Mouse (Mus musculus) bone marrow, adult 2 months (tissue): ENCODE measurements around the gene Cnr1. TPM values are rescaled to one million over a fixed set of nuclear protein-coding genes. Genes with fewer than 3 reads are reported as not detected.

Experiments used
- H3K27ac ChIP-seq: fragments of 200-500 bp; 2 replicates; pipeline ENCODE4 v1.5.1; 2012; ENCODE audit warnings: low read depth, mild to moderate bottlenecking, control low read depth, inconsistent platforms, low read length; ENCODE audit not compliant: control insufficient read depth, poor library complexity, insufficient read depth
- H3K4me1 ChIP-seq: fragments of 200-500 bp; 2 replicates; pipeline ENCODE4 v1.6.1; 2011; ENCODE audit warnings: low read length; ENCODE audit not compliant: control insufficient read depth, insufficient read depth
- H3K4me3 ChIP-seq: fragments of 200-500 bp; replicated peaks from 2 replicates; pipeline ENCODE3; 2011; ENCODE audit warnings: mild to moderate bottlenecking, low read depth, low read length, control low read depth; ENCODE audit not compliant: control insufficient read depth
- CTCF ChIP-seq: fragments of 200-500 bp; IDR thresholded peaks from 2 replicates; pipeline ENCODE4 v1.5.1; 2011; ENCODE audit warnings: low read length, control low read depth; ENCODE audit not compliant: control insufficient read depth, insufficient read depth
- POLR2A ChIP-seq: fragments of 200-500 bp; IDR thresholded peaks from 2 replicates; pipeline ENCODE4 v1.6.1; 2011; ENCODE audit warnings: low read depth, mild to moderate bottlenecking, control low read depth, low read length, borderline replicate concordance; ENCODE audit not compliant: control insufficient read depth
- WGBS: fragments of 180-500 bp; shearing (Covaris S2); methylation state at CpG from one replicate; pipeline ENCODE4 v1.1.7; 2018; 5-methylcytosine and 5-hydroxymethylcytosine counted together
- polyA plus RNA-seq: library from polyadenylated mRNA; stranded (reverse); fragments of >200 nt; gene quantifications from 2 replicates; pipeline ENCODE4 v1.2.4, GENCODE M21; 2011; ENCODE audit warnings: low replicate concordance; ENCODE audit not compliant: missing spikeins, insufficient read depth, insufficient read length

Cnr1 gene
- polyA plus RNA-seq, 1 experiment = 1.3 TPM

DNA sequence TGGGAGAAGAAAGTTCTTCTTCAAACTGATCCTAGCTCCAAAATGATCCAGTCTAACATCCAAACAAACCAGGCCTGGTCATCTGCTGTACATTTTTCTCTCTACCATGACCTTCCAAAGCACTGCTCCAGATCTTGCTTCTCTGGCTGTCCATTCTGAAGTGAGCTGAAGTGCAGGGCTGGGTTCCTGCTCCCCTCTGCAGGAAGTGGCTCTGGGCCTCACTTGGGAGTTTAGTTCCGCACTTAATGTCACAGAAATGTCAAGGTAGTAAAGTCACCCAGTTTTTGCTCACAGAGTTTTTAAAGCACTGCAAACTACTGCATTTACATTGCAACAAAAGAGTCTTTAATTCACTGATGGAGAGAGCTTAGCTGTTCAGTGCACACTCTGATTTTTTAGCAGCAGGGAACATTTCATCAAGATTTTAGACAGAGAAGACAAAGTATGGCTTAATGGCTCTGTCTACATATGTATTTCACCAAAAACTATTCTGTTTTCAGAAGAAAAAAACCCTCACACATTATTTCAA is 20.5 kb upstream of the Cnr1 start:
- TF ChIP-seq POLR2A = no peak
- no peak for TF ChIP-seq CTCF

DNA sequence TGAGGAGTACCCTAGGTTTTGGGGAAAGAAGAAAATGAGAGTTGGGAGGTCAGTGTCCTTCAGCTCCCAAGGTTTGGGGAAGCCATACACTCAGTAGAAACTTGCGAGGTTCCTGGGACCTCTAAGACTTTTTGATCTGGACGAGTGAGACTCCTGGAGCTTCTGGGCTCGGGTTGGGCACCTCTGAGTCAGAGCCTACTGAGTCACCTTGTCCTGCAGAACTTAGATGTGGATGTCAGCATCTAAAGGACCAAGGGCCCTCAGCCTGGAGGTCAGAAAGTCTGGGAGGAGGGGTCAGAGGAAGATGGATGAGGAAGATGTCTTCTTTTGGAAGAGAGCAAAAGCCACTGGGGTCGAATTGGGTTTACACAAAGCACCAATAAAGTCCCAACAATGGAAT is 19.6 kb upstream of the Cnr1 start:
- Histone ChIP-seq H3K4me3 (no peak overlapping the region), H3K4me1 (no peaks in the 10 kb centered on the region; the same call in 1 of the 2 replicates), H3K27ac (no peak overlapping the region)
- 60% methylated on average over 4 of the region's 4 CpGs for WGBS
- TF ChIP-seq POLR2A (no peak), CTCF (no peak)

More for the DNA sequence above, 20.5 kb upstream of the Cnr1 start:
- no peaks in the 10 kb centered on the region; the same call in 1 of the 2 replicates for H3K4me1 ChIP-seq
- H3K4me3 ChIP-seq = no peak overlapping the region
- WGBS = 23% methylated on average over 1 of the region's 1 CpGs
- H3K27ac ChIP-seq = no peak overlapping the region

DNA sequence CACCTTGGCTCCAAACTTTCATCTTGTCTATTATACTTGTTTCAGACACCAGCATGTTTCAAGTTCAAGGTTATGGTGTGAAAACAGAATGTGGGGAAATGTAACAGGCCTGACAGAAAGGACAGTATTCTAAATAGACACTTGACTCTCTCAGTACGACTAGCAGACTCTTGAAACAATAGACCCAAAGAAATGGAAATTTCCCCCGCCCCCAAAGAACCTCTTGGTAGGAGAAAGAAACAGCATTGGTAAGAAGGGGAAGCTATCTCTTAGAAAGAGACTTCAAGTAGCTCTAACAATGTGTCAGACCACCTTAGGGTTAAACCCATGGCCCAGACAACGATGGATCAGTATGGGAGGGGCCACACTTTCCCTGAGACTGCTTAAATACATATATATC is 15.6 kb upstream of the Cnr1 start:
- Histone ChIP-seq H3K27ac (no peak overlapping the region), H3K4me3 (no peak overlapping the region), H3K4me1 (no peaks in the 10 kb centered on the region; the same call in 1 of the 2 replicates)
- 69% methylated on average over 3 of the region's 3 CpGs for WGBS
- no peak for TF ChIP-seq CTCF

DNA sequence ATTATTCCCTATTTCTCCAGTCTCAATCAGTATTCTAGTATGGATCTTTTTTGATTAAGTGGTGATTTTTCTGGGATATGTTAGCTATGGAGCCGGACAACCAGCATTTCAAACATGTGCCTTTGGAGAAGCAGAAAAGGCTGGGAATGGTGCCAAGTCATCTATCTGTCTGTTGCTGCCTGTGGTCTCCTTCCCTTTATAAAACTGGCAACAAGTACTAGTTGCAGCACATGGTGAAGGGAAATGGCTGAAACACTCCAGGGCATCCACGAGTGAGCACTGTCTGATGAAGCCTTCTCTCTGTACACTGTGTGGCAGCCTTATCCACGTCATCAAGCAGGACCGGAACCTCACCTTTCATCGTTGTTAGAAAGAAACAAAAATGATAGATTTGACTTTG is 8.7 kb upstream of the Cnr1 start:
- H3K4me1 ChIP-seq = no peaks in the 10 kb centered on the region
- no peak overlapping the region for H3K27ac ChIP-seq
- TF ChIP-seq POLR2A = no peak
- no peak for TF ChIP-seq CTCF
- 70% methylated on average over 5 of the region's 5 CpGs for WGBS
- no peak overlapping the region for H3K4me3 ChIP-seq

DNA sequence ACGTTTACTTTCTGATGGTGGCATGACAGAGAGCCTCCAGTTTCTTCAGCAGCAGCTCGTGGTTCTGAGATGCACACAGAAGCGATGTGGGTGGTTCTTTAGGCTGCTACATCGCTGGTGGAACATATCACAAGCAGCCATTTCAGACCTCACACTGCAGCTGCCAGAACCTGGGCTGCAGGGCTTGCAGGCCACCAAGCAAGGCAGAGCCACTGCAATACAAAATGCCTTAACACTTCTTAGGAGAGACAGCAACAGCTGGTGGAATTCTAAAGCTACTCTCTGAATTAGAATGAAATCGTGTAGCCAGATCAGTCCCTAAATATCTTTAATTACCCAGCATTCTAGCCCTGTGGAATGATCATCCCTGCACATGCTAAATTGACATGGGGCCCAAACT is 3.6 kb upstream of the Cnr1 start:
- 44% methylated on average over 5 of the region's 5 CpGs for WGBS
- Histone ChIP-seq H3K27ac (no peak overlapping the region), H3K4me3 (no peak overlapping the region), H3K4me1 (no peaks in the 10 kb centered on the region)
- TF ChIP-seq CTCF (no peak), POLR2A (no peak)

DNA sequence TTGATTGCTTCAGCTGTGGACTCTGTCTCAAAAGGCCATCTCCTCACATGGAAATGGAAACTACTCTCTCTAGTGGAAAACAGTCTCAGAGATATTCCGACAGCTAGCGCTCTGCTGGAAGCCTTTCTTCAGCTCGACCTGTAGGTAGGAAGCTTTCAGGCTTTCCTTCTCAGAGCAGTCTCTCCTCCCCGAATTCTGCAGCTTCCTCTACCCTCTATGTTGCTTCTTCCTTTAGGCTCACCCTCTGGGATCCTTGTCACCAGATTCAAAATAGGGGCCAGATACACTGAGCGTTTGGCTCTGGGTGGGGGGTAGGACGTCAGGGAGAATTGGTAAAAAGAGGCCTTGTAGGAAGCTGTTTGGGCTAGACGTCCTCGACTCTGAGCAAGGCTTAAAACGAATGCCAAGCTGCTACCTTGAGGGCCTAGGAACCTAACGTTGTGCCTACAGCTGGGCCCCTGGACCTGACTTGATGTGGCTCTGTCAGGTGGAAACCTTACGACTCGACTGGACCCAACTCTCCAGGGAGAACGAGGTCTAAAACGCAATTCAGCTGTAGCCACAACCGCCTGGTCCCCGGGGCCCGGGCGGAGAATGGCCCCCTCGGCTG is 1.1 kb upstream of the Cnr1 start:
- Histone ChIP-seq H3K4me3 (no peak overlapping the region), H3K27ac (no peak overlapping the region), H3K4me1 (no peaks in the 10 kb centered on the region)
- TF ChIP-seq POLR2A = no peak
- TF ChIP-seq CTCF = no peak
- WGBS = 30% methylated on average over 19 of the region's 19 CpGs

DNA sequence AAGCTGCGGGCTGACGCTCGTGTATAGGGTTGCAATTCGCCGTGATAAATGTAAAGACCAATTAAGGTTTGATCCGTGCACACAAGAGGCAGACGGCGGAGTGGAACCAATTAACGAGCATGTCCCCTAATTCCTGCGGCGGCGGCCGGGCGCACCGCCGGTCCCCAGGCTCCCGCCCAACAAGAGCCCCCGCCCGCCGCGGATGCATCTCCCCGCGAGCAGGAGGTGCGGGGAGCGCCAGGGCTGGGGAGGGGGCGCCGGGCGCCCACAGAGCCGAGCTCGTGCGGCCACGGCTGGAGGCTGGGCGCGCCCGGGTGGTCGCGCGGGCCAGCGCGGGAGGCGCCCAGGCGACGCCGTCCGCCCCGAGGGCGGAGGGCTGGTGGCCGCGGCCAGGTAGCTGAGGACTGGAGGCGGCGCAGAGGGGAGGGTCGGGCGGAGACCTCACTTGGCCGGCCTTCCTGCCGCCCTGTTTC is 596 bp upstream of the Cnr1 start:
- 2% methylated on average over 55 of the region's 55 CpGs for WGBS
- no peak overlapping the region; the same call in 1 of the 2 replicates for H3K27ac ChIP-seq
- H3K4me1 ChIP-seq = no peaks in the 10 kb centered on the region
- no peak overlapping the region for H3K4me3 ChIP-seq
- no peak for TF ChIP-seq POLR2A
- TF ChIP-seq CTCF = no peak

DNA sequence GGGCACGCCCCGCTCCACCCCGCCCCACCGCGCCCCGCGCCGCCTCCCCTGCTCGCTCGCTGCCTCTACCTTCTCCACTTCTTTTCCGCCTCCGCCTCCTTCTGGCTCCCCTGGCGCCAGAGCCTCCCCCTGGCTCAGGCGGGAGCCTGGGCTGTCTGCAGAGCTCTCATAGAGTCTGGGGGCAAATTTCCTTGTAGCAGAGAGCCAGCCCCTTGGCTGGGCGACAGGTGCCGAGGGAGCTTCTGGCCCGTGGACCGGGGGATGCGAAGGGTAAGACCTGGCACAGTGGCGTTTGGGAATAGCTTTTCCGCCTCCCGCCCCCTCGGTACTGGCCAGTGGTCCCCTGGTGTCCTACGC is 474 bp downstream of the Cnr1 start:
- TF ChIP-seq POLR2A (no peak), CTCF (no peak)
- H3K4me3 ChIP-seq = no peak overlapping the region

DNA sequence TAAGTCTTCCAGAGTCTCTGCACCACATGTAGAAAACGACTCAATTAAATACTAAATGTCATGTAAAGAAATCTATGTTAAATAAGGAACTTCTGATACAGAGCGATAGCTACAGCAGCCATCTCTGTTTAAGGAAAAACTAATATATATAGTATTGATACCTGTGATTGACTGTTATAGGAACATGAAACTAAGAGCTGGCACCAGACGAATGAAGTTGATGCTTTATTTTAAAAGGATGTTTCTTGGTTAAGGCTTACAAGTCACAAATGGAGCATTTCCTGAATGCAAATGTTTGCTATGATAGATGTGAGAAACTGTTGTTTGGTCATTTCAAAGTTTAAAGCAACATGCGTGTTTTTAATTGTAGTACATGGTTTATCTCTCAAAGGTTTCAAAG is 1.1 kb downstream of the Cnr1 start:
- Histone ChIP-seq H3K4me1 (no peaks in the 10 kb centered on the region), H3K27ac (no peak overlapping the region), H3K4me3 (no peak overlapping the region)
- WGBS = 50% methylated on average over 4 of the region's 4 CpGs
- no peak for TF ChIP-seq POLR2A
- TF ChIP-seq CTCF = no peak

More for the DNA sequence above, 474 bp downstream of the Cnr1 start:
- H3K4me1 ChIP-seq = no peaks in the 10 kb centered on the region
- WGBS = 5% methylated on average over 18 of the region's 24 CpGs
- no peak overlapping the region for H3K27ac ChIP-seq
